Mouse (Mus musculus) lung, embryonic 15.5 days (tissue): ENCODE data around the gene Ctu2. TPM values are rescaled to one million over a fixed set of nuclear protein-coding genes. Genes with fewer than 3 reads are reported as not detected.

ENCODE experiments used
- ATAC-seq: fragments of 200-750 bp; cut with Nextera tagmentation; 2 replicates; pipeline ENCODE4 v1.8.0; 2017; ENCODE audit warnings: moderate number of reproducible peaks, borderline replicate concordance; ENCODE audit not compliant: low FRiP score, low TSS enrichment; ENCODE audit errors: extremely low read depth
- H3K27ac ChIP-seq: fragments of 300-500 bp; sonication (generic); 2 replicates; pipeline ENCODE4 v1.5.1; 2015; ENCODE audit warnings: moderate library complexity, mild to moderate bottlenecking, inconsistent platforms
- H3K27me3 ChIP-seq: fragments of 300-500 bp; sonication (generic); 2 replicates; pipeline ENCODE4 v1.6.1; 2015; ENCODE audit warnings: inconsistent platforms
- H3K36me3 ChIP-seq: fragments of 300-500 bp; sonication (generic); 2 replicates; pipeline ENCODE4 v1.6.1; 2015; ENCODE audit warnings: inconsistent platforms
- H3K4me1 ChIP-seq: fragments of 300-500 bp; sonication (generic); 2 replicates; pipeline ENCODE4 v1.6.1; 2015; ENCODE audit warnings: inconsistent platforms
- H3K4me2 ChIP-seq: fragments of 300-500 bp; sonication (generic); 2 replicates; pipeline ENCODE4 v1.6.1; 2015; ENCODE audit warnings: inconsistent platforms, mild to moderate bottlenecking, moderate library complexity
- H3K4me3 ChIP-seq: fragments of 300-500 bp; sonication (generic); 2 replicates; pipeline ENCODE4 v1.5.1; 2015; ENCODE audit warnings: mild to moderate bottlenecking, inconsistent platforms
- H3K9ac ChIP-seq: fragments of 300-500 bp; sonication (generic); 2 replicates; pipeline ENCODE4 v1.6.1; 2015; ENCODE audit warnings: inconsistent platforms
- H3K9me3 ChIP-seq: fragments of 300-500 bp; sonication (generic); 2 replicates; pipeline ENCODE4 v1.6.1; 2016; ENCODE audit warnings: inconsistent platforms
- WGBS: fragments of 180-500 bp; shearing (Covaris S2); methylation state at CpG from one replicate; pipeline ENCODE4 v1.1.7; 2015; 5-methylcytosine and 5-hydroxymethylcytosine counted together
- polyA plus RNA-seq: library from polyadenylated mRNA; unstranded; fragments of >200 nt; fragmentation: Nextera tagmentation; extraction: Ambion mirVana; gene quantifications from 2 replicates; pipeline ENCODE4 v1.2.1, GENCODE M21; 2015

Ctu2 gene
- polyA plus RNA-seq, 1 experiment from 2014 or later: 38.3 TPM

DNA sequence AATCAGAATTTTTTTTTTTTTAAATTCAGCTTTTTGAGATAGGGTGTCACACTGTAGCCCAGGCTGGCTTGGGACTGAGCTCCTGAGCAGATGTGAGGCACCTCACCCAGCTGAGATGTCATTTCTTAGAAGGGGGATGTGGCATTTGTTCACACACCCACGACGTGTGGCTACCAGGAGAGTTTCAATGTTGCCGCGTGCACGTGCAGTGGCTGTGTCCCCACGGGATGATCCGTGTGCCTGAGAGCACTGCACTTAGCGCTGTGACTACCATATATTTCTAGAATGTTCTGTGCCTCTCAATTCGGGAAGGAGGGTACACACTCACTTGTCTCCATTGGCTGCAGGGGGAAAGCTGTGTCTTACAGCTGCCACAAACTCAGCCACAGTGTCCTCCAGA lies 39.8 kb upstream of the Ctu2 start:
- H3K4me2 ChIP-seq: no peak overlapping the region
- H3K27me3 ChIP-seq: no peaks in the 10 kb centered on the region
- WGBS: 89% methylated on average over 9 of the region's 9 CpGs
- no peak for ATAC-seq
- peaks cover 30% of the 10 kb centered on the region for H3K4me1 ChIP-seq
- no peaks in the 10 kb centered on the region for H3K9me3 ChIP-seq
- H3K27ac ChIP-seq: no peak overlapping the region
- H3K36me3 ChIP-seq: peaks cover 20% of the 10 kb centered on the region; the same call in 1 of the 2 replicates
- H3K9ac ChIP-seq: no peak overlapping the region
- H3K4me3 ChIP-seq: no peak overlapping the region

DNA sequence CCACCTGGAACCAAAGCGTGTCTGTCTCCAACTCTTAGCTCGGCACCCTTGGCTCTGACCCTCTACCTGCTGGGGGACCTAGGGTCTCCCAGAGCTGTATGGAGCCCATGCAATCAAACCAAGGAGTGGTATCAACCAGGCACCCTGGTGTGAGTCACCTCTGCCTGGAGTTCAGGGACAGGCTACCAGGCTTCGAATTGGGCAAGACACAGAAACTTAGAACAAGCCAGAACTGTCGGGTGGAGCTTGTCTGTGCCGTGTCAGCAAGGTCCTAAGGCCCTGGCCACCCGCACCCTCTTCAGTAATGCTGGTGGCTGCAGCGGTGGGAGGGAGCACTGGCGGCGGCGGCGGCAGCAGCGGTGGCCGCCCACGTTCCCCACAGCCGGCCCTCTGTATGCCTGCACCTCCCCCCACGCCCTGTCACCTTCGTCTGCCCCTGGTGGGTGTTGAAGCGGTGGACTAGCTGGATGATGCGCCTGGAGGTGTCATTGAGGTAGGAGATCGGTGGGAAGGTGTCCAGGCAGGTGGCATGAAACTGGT lies 39.3 kb upstream of the Ctu2 start:
- no peak for ATAC-seq
- Histone ChIP-seq H3K27me3 (no peaks in the 10 kb centered on the region), H3K4me3 (no peak overlapping the region), H3K9ac (no peak overlapping the region), H3K9me3 (no peaks in the 10 kb centered on the region), H3K27ac (no peak overlapping the region), H3K4me2 (no peak overlapping the region), H3K4me1 (peaks cover 25% of the 10 kb centered on the region), H3K36me3 (peaks cover 20% of the 10 kb centered on the region; the same call in 1 of the 2 replicates)
- 79% methylated on average over 20 of the region's 20 CpGs for WGBS

DNA sequence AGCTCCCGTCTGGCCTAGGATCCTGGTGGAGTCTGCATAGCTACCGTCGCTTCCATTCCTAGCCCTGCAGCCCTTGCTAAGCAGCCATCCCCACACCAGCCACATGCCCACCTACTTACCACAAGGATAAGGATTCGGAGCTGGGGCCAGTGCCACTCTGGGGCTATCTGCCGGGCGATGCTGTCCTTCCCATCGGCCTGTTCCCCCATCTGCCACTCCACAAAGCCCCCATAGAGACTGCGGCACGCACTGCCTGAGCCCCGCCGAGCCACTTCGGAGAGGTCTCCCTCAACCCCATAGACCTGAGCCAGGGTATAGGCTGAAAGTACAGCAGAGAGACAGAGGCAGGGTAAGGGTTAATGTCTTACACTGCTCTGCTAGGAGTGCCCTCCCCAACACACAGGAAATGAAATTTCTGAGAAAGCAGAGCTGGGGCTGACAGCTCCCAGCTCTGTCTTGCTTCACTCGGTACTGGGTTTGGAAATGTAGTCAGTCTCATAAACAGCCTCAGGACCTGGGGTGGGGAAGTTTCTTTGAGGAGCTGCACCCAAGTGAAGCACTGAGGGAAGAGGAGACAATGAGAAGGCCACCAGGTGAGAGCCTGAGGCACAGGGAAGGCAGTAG lies 38.1 kb upstream of the Ctu2 start:
- Histone ChIP-seq H3K27ac (no peak overlapping the region), H3K36me3 (peaks cover 20% of the 10 kb centered on the region; the same call in 1 of the 2 replicates), H3K9me3 (no peaks in the 10 kb centered on the region), H3K27me3 (no peaks in the 10 kb centered on the region), H3K4me3 (no peak overlapping the region), H3K9ac (no peak overlapping the region), H3K4me2 (peak overlapping the region; percentile 26; the same call in 1 of the 2 replicates), H3K4me1 (peaks cover 22% of the 10 kb centered on the region)
- no peak for ATAC-seq
- WGBS: 77% methylated on average over 13 of the region's 13 CpGs

DNA sequence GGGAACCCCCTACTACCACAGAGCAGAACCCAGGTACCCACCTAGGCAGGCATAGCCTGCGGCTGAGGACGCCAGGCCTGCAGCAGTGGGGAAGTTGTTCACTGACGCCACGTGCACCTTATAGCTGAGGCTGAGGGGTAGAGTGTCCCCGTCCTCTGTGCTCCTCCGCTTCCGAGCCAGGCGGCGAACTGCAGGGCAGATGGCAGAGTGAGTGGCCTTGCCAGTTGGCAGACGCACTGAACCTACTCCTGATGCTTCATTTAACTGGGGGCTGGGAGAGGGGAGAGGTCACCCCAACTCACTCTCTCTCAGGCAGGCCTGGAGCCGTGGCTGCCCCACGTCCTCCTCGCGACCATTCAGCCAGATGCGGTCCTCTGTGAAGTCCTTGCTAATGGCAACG lies 36.6 kb upstream of the Ctu2 start:
- Histone ChIP-seq H3K4me1 (peaks cover 15% of the 10 kb centered on the region), H3K27ac (no peak overlapping the region), H3K4me2 (no peak overlapping the region), H3K9ac (no peak overlapping the region), H3K4me3 (no peak overlapping the region), H3K36me3 (peaks cover 18% of the 10 kb centered on the region; the same call in 1 of the 2 replicates), H3K9me3 (no peaks in the 10 kb centered on the region), H3K27me3 (no peaks in the 10 kb centered on the region)
- ATAC-seq: no peak
- WGBS: 93% methylated on average over 16 of the region's 16 CpGs

DNA sequence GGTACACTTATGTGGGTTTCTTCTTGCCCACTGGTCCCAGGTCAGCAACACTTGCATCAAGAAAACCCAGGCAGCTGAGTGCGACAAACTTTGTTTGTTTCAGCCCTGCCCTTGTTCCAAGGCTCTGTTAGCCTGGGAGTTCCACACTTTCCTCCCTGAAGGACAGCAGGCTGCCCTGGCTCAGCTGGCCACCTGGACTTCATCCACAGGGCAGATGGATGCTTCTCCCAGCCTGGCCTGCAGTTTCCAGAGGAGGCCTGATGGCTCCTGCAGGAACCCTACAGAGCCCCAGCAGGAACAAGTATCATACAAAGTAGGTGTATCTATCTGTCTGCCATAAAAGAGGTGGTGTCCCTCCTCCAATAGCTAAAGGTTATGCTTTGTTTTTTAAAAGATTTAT lies 34.6 kb upstream of the Ctu2 start:
- H3K27ac ChIP-seq: no peak overlapping the region
- peaks cover 8% of the 10 kb centered on the region; the same call in 1 of the 2 replicates for H3K36me3 ChIP-seq
- ATAC-seq: no peak
- 95% methylated on average over 1 of the region's 1 CpGs for WGBS
- no peak overlapping the region for H3K9ac ChIP-seq
- H3K9me3 ChIP-seq: no peaks in the 10 kb centered on the region
- H3K4me3 ChIP-seq: no peak overlapping the region
- H3K4me1 ChIP-seq: peaks cover 33% of the 10 kb centered on the region
- H3K4me2 ChIP-seq: no peak overlapping the region
- no peaks in the 10 kb centered on the region for H3K27me3 ChIP-seq

DNA sequence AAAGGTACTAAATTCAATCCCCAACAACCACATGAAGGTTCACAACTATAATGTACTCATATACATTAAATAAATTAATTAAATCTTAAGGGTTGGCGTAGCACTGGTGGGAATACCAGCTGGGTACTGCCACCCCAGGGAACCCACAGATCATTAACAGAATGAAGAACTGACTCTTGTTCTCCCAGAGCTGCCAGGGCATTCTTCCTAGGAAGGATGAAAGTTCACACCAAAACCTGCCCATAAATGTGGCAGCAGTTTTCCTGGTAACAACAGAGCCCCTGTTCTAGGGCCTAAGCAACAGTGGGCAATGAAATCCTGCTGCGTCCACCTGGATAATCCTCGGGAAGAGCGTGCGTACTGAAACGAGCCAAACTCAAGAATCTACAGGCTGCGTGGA lies 33.6 kb upstream of the Ctu2 start:
- peak overlapping the region; percentile 53 for H3K9ac ChIP-seq
- peaks cover 33% of the 10 kb centered on the region for H3K4me1 ChIP-seq
- 17% methylated on average over 7 of the region's 7 CpGs for WGBS
- ATAC-seq: no peak
- H3K4me2 ChIP-seq: peak overlapping the region; percentile 94
- H3K27me3 ChIP-seq: no peaks in the 10 kb centered on the region
- no peaks in the 10 kb centered on the region for H3K36me3 ChIP-seq
- H3K27ac ChIP-seq: no peak overlapping the region
- peak overlapping the region; percentile 63 for H3K4me3 ChIP-seq
- H3K9me3 ChIP-seq: no peaks in the 10 kb centered on the region

DNA sequence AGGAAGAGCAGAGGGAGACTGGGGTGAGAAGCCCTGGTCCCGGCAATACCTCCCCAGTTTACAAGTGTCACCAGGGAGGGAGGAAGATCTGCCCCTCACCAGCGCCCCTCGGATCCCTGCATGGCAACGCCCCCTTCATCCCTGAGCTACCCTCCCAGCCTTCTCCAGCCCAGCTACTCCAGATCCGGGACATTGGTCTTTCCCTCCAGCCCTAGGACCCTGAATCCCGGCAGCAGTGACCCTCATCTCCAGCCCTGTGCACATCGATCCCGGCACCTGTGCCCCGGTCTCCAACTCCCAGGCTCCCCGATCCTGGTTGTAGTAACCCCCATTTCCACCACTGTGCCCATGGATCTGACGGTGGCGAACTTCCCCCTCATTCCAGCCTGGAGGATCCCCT lies 33.2 kb upstream of the Ctu2 start:
- ATAC-seq: no peak

DNA sequence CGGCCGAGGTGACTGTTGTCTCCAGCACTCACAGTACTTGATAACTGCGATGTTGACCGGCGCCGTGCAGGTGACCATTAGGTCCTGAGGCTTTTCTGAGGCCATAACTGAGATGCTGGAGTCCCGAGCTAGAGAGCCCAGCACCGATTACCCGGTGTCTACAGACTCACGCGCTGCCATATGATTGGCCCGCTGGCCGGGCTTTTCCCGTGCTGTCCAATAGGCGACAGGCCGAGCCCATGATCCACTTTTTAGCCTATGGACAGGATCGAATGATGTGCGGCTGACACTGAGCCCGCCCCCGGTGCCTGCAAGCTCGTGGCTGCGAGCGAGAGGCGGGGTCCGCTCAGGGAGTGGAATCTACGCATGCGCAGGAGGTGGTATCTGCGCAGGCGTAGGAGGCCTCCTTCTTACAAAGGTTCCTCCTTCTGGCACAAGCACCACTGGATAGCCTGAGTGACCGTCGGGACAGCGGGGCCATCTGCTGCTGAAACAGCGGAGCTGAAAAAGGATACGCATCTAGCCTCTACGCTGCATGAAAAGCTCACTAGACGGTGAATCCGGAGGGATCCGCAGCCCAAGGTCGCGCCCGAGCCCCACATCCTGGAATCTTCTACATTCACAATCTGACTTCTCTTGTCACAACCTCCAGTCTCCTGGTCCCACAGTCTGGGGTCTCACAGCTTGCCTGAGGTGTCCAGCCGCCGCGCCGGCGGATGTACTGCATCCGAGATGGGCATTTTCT lies 32.5 kb upstream of the Ctu2 start, which contains the start of gene Mvd:
TSS of gene Mvd (minus strand) at position 161 of the 745 bp plus-strand sequence.
- WGBS: under 1% methylated on average over 47 of the region's 47 CpGs
- peak within 1 kb of the TSS; percentile 65 for H3K9ac ChIP-seq
- H3K36me3 ChIP-seq: no peaks in the 10 kb centered on the region
- peak; percentile 97 for ATAC-seq
- no peaks in the 10 kb centered on the region for H3K9me3 ChIP-seq
- H3K27ac ChIP-seq: peak within 1 kb of the TSS; percentile 99
- H3K4me1 ChIP-seq: peaks cover 29% of the 10 kb centered on the region
- peak within 1 kb of the TSS; percentile 94 for H3K4me2 ChIP-seq
- H3K27me3 ChIP-seq: no peaks in the 10 kb centered on the region
- peak within 1 kb of the TSS; percentile 63 for H3K4me3 ChIP-seq

More for the DNA sequence above, 33.2 kb upstream of the Ctu2 start:
- Histone ChIP-seq H3K27me3 (no peaks in the 10 kb centered on the region), H3K9me3 (no peaks in the 10 kb centered on the region), H3K9ac (peak overlapping the region; percentile 53), H3K36me3 (no peaks in the 10 kb centered on the region), H3K4me3 (peak overlapping the region; percentile 63), H3K4me2 (peak overlapping the region; percentile 94), H3K27ac (peak overlapping the region; percentile 58), H3K4me1 (peaks cover 33% of the 10 kb centered on the region)
- under 1% methylated on average over 12 of the region's 12 CpGs for WGBS

DNA sequence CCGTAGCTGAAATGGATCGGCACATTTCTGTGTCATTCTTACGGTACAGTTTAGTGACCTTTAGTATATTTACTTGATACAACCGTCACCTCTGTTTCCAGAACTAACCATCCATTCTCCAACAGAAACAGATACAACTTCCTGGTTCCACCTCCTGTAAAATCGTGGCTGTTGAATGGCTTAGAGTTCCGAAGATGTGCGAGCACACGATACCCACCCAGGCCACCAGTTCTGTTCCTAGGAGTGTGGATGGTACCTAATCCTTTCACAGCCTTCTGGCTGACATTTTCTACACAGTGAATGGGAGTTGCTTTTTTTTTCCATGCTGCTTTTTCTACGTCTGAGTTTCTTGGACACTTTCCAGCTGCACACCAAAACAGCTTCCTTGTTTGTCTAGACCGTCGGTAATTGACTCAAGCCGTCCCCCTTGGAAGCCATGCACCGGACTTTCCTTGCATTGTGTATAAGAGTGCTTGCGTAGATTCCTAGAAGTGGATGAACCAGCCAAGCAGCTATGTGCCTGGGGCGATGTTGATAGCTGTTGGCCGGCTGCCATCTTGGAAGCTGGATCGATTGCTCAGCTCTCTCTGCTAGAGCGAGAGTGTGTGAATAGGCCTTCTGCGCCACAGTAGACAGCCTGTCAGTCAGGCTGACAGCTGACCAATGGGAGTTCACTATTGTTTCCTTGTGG lies 31.7 kb upstream of the Ctu2 start:
- Histone ChIP-seq H3K27ac (peak overlapping the region; percentile 99), H3K9me3 (no peaks in the 10 kb centered on the region), H3K36me3 (no peaks in the 10 kb centered on the region), H3K27me3 (no peaks in the 10 kb centered on the region), H3K4me1 (peaks cover 26% of the 10 kb centered on the region), H3K4me2 (peak overlapping the region; percentile 94), H3K4me3 (peak overlapping the region; percentile 63), H3K9ac (peak overlapping the region; percentile 65)
- peak; percentile 73 for ATAC-seq
- 1% methylated on average over 19 of the region's 19 CpGs for WGBS

DNA sequence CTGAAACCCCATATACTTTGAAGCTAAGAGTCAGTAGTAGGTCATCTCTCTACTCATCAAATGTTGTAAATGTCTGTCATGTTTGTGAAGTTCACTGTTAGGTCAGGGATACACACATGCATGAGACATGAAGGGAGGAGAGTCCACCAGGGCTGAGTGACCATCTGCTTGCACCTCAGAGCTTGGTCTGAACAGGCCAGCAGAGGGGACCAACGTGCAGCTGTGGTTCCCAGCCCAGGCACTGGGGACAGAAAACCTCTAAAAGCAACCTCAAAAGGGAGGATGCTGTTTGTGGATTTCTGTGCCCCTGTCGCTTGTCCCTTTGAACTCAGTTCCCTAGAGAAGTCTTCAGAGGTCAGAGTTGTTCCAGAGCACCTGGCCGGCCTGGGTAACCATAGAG lies 30.7 kb upstream of the Ctu2 start:
- H3K4me2 ChIP-seq: peak overlapping the region; percentile 94; the same call in 1 of the 2 replicates
- H3K9me3 ChIP-seq: no peaks in the 10 kb centered on the region
- H3K27me3 ChIP-seq: no peaks in the 10 kb centered on the region
- H3K4me1 ChIP-seq: peaks cover 26% of the 10 kb centered on the region
- H3K9ac ChIP-seq: 0 out of 2 replicates have a peak overlapping the region, but pooled peaks have one; percentile 65
- peak overlapping the region; percentile 99 for H3K27ac ChIP-seq
- ATAC-seq: no peak
- no peak overlapping the region for H3K4me3 ChIP-seq
- H3K36me3 ChIP-seq: no peaks in the 10 kb centered on the region
- 63% methylated on average over 3 of the region's 3 CpGs for WGBS

DNA sequence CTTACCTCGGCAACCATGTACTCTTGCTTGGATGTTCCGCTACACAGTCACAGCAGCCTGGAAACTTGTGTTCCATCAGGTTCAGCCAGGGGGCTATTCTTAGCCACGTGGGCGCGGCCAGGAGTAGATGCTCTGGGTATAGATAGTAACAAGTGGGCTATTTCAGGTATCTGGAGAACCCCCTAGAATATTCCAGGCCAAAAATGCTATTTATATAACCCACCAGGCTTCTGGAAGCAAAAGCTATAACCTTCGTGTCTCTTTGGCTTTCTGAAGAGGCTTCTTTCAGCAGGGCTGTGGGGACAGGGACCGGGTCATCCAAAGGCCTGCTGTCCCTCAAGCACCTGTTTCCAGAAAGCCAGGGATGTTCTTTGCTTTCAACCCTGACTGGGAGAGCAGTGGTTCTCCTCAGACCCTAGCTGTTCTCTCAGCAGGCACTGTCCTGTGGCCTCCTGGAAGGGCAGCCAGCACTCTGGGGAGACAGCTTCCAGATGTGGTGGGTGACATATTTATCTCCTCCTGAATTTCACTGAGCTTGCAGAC lies 24.7 kb upstream of the Ctu2 start:
- no peak overlapping the region for H3K4me3 ChIP-seq
- WGBS: 67% methylated on average over 7 of the region's 7 CpGs
- ATAC-seq: no peak
- H3K27me3 ChIP-seq: no peaks in the 10 kb centered on the region
- no peak overlapping the region for H3K4me2 ChIP-seq
- no peak overlapping the region for H3K9ac ChIP-seq
- H3K4me1 ChIP-seq: no peaks in the 10 kb centered on the region
- H3K36me3 ChIP-seq: no peaks in the 10 kb centered on the region
- no peaks in the 10 kb centered on the region for H3K9me3 ChIP-seq
- H3K27ac ChIP-seq: no peak overlapping the region
